Mouse (Mus musculus) left cerebral cortex, postnatal 4 days (tissue): Measurements from ENCODE around the gene Lypd1. TPM values are rescaled to one million over a fixed set of nuclear protein-coding genes. Genes with fewer than 3 reads are reported as not detected.

Experiments
- DNase-seq: peaks from one replicate; pipeline ENCODE4 v3.0.0-alpha.2; 2022
- intact Hi-C: fragments of 180-260 bp; cut with DNase I; formaldehyde crosslinking; loops from one replicate; pipeline ENCODE4 v1.15.1; 2025
- total RNA-seq, 2 experiments: library from RNA; stranded (reverse); gene quantifications; 2 replicates each; pipeline ENCODE4 v1.2.3; 2021

Gene Lypd1
- 10 to 100 TPM; 58.3 to 66.4 TPM for total RNA-seq

- DNase-seq, result peak; percentile 3
- intact Hi-C loops, result loop anchor here (10.0 kb wide), 3 partner anchors 308 to 1012 kb away; no protein-coding TSS in a partner anchor
These were observed at the start of gene Lypd1 for GRCm38 (mm10) chr1:125912601-125913600. Gene Lypd1 (minus strand): TSS chr1:125913101.

GRCm38 (mm10) chr1:125951026-125951425 is 38.1 kb upstream of the Lypd1 start:
- intact Hi-C loops, result no loop called here

GRCm38 (mm10) chr1:125949076-125949475 is 36.2 kb upstream of the Lypd1 start:
- intact Hi-C loops, result no loop called here
- no peak for DNase-seq

More at GRCm38 (mm10) chr1:125951026-125951425, 38.1 kb upstream of the Lypd1 start:
- DNase-seq, result no peak

GRCm38 (mm10) chr1:125945136-125945535 is 32.2 kb upstream of the Lypd1 start:
- no peak for DNase-seq
- intact Hi-C loops, result no loop called here

GRCm38 (mm10) chr1:125943305-125943704 is 30.4 kb upstream of the Lypd1 start:
- no peak for DNase-seq
- intact Hi-C loops, result no loop called here

- DNase-seq, result no peak
- intact Hi-C loops, result no loop called here
These were observed 12.6 kb upstream of the Lypd1 start for GRCm38 (mm10) chr1:125925486-125925885.

- intact Hi-C loops, result no loop called here
- DNase-seq, result no peak
These were observed 10.2 kb upstream of the Lypd1 start for GRCm38 (mm10) chr1:125923062-125923461.

GRCm38 (mm10) chr1:125920696-125921095 is 7.8 kb upstream of the Lypd1 start:
- DNase-seq, result no peak
- intact Hi-C loops, result no loop called here

GRCm38 (mm10) chr1:125911901-125912445 is 928 bp downstream of the Lypd1 start:
- intact Hi-C loops, result loop anchor here (10.0 kb wide), 3 partner anchors 307 to 1013 kb away; no protein-coding TSS in a partner anchor

GRCm38 (mm10) chr1:125911337-125911900 is 1.5 kb downstream of the Lypd1 start:
- intact Hi-C loops, result loop anchor here (10.0 kb wide), 3 partner anchors 307 to 1013 kb away; no protein-coding TSS in a partner anchor

More at GRCm38 (mm10) chr1:125911901-125912445, 928 bp downstream of the Lypd1 start:
- peak; percentile 41 for DNase-seq

GRCm38 (mm10) chr1:125910871-125911265 is 2.0 kb downstream of the Lypd1 start:
- DNase-seq, result peak; percentile 2

More at GRCm38 (mm10) chr1:125911337-125911900, 1.5 kb downstream of the Lypd1 start:
- peak; percentile 55 for DNase-seq

GRCm38 (mm10) chr1:125910211-125910870 is 2.6 kb downstream of the Lypd1 start:
- peak; percentile 43 for DNase-seq
- intact Hi-C loops, result loop anchor here (10.0 kb wide), 3 partner anchors 306 to 1014 kb away; no protein-coding TSS in a partner anchor

More at GRCm38 (mm10) chr1:125910871-125911265, 2.0 kb downstream of the Lypd1 start:
- intact Hi-C loops, result loop anchor here (10.0 kb wide), 3 partner anchors 306 to 1014 kb away; no protein-coding TSS in a partner anchor

GRCm38 (mm10) chr1:125893158-125893557 is 19.7 kb downstream of the Lypd1 start:
- DNase-seq, result no peak
- intact Hi-C loops, result no loop called here

GRCm38 (mm10) chr1:125870056-125870455 is 42.8 kb downstream of the Lypd1 start:
- intact Hi-C loops, result no loop called here
- DNase-seq, result no peak

- intact Hi-C loops, result no loop called here
- no peak for DNase-seq
These were observed 54.3 kb downstream of the Lypd1 start for GRCm38 (mm10) chr1:125858631-125859030.

- DNase-seq, result no peak
- intact Hi-C loops, result no loop called here
These were observed 58.3 kb downstream of the Lypd1 start for GRCm38 (mm10) chr1:125854646-125855045.

- intact Hi-C loops, result no loop called here
- peak; percentile 68 for DNase-seq
These were observed 73.0 kb downstream of the Lypd1 start for GRCm38 (mm10) chr1:125839746-125840392.

- intact Hi-C loops, result no loop called here
- no peak for DNase-seq
These were observed 75.4 kb downstream of the Lypd1 start for GRCm38 (mm10) chr1:125837507-125837906.

GRCm38 (mm10) chr1:125823611-125824010 is 89.3 kb downstream of the Lypd1 start:
- no peak for DNase-seq
- intact Hi-C loops, result no loop called here

GRCm38 (mm10) chr1:125821101-125821500 is 91.8 kb downstream of the Lypd1 start:
- intact Hi-C loops, result no loop called here
- no peak for DNase-seq
